Mouse (Mus musculus): ENCODE results near the gene Gm49396. TPM values are rescaled to one million over a fixed set of nuclear protein-coding genes. Genes with fewer than 3 reads are reported as not detected.

The Gm49396 gene
- polyA plus RNA-seq, 1 experiment, result 3.1 TPM

DNA sequence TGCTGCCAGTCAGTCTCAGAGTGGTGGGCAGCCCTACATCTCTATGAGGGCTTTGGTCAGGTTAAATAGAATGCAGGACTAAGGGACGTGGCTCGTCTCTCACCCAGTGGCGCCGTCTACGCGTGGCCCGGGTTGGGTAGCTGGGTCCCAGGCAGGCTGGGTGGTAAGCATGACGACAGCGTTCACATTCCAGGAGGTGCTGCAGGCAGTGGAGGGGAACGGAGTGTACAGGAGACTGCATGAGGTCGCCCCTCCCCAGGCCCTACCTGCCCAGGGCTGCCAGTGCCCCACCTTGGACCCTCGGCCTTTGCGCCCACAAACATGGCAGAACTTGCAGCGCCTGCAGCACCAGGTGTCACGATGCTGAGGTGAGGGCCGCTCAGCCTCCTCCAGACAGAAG is 18.4 kb downstream of the Gm49396 start:
- TF ChIP-seq CTCF (IDR thresholded peaks at IDR 0.05; ENCODE audit: borderline replicate concordance, insufficient read depth, low read length) (no peak), POLR2A (IDR thresholded peaks at IDR 0.05; ENCODE audit: low read depth, low read length) (no peak)
- Histone ChIP-seq H3K27ac (ENCODE audit: insufficient read depth, low read length) (no peak overlapping the region), H3K4me1 (ENCODE audit: control insufficient read depth, insufficient read depth, low read length) (no peaks in the 10 kb centered on the region), H3K4me3 (ENCODE audit: insufficient read depth, low read length) (no peak overlapping the region)

DNA sequence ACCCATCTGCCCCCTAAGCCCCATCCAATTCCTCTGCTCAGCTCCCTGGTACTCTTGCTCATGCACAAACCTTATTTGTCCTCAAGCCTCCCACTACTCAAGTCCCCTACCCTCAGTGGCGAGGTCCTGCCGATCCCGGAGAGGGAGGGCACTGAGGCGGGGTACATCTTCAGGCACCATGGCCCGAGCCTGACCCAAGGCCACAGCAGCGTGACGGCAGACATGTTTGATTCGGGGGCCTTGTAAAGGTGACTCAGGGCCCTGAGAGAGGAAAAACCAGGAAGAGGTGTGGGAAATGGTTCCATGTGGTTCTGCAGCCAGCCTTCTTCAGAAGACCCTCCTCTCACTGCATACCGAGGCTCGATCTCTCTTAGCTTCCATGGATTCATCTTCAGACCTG is 21.2 kb downstream of the Gm49396 start:
- TF ChIP-seq POLR2A (IDR thresholded peaks at IDR 0.05; ENCODE audit: low read depth, low read length) (no peak), CTCF (IDR thresholded peaks at IDR 0.05; ENCODE audit: borderline replicate concordance, insufficient read depth, low read length) (no peak)
- H3K4me3 ChIP-seq (ENCODE audit: insufficient read depth, low read length), result no peak overlapping the region
- no peak overlapping the region for H3K27ac ChIP-seq (ENCODE audit: insufficient read depth, low read length)
- H3K4me1 ChIP-seq (ENCODE audit: control insufficient read depth, insufficient read depth, low read length), result peaks cover 5% of the 10 kb centered on the region; the same call in 1 of the 2 replicates

DNA sequence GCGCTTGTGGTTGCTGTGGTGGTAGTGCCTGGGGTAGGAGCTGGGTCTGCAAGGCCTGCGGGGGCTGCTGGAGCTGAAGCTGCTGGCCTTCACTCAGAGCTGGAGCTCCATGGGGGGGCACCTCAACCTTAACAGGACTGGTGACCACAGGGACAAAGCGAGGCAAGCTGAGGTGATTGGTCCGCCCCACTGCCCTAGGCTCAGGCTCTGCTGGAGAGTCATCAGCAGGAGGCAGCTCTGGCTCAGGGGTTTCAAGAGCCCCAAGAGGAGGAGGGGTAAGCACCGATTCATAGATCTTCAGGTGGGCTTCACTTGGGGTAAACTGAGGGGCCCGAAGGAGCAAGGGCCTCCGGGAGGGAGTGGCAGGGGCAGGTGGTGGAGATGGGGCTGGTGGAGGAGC is 22.0 kb downstream of the Gm49396 start:
- TF ChIP-seq CTCF (IDR thresholded peaks at IDR 0.05; ENCODE audit: borderline replicate concordance, insufficient read depth, low read length) (no peak), POLR2A (IDR thresholded peaks at IDR 0.05; ENCODE audit: low read depth, low read length) (no peak)
- H3K27ac ChIP-seq (ENCODE audit: insufficient read depth, low read length), result no peak overlapping the region
- no peak overlapping the region for H3K4me3 ChIP-seq (ENCODE audit: insufficient read depth, low read length)
- H3K4me1 ChIP-seq (ENCODE audit: control insufficient read depth, insufficient read depth, low read length), result peaks cover 5% of the 10 kb centered on the region; the same call in 1 of the 2 replicates

DNA sequence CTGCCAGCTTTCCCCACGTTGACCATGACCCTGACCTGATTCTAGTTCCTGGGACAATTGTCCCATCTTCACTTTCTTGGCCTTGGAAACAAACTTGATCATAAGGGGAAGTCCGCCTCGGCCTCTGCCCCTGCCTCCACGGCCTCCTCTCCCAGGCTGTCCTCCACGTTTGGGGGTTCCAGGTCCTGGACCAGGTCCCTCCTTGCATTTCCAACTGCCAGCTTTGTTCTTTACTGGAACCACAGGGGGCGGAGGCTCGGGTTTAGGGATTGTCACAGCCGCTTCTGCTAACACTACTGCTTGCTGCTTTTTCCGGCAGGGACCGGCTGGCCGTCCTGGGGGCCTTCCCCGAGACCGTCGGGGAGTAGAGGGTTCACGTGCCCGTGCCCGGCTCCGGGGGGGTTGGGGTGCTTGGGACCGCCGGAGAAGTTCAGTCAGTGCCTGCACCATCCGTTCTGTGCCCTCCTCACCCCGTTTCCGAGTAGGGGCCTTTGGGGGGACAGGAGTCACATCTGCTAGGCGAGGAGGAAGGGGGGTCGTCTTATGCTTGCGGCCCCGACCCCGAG is 23.4 kb downstream of the Gm49396 start:
- Histone ChIP-seq H3K27ac (ENCODE audit: insufficient read depth, low read length) (no peak overlapping the region), H3K4me1 (ENCODE audit: control insufficient read depth, insufficient read depth, low read length) (peaks cover 5% of the 10 kb centered on the region; the same call in 1 of the 2 replicates), H3K4me3 (ENCODE audit: insufficient read depth, low read length) (peak overlapping the region; percentile 94)
- TF ChIP-seq CTCF (IDR thresholded peaks at IDR 0.05; ENCODE audit: borderline replicate concordance, insufficient read depth, low read length) (no peak), POLR2A (IDR thresholded peaks at IDR 0.05; ENCODE audit: low read depth, low read length) (no peak)

DNA sequence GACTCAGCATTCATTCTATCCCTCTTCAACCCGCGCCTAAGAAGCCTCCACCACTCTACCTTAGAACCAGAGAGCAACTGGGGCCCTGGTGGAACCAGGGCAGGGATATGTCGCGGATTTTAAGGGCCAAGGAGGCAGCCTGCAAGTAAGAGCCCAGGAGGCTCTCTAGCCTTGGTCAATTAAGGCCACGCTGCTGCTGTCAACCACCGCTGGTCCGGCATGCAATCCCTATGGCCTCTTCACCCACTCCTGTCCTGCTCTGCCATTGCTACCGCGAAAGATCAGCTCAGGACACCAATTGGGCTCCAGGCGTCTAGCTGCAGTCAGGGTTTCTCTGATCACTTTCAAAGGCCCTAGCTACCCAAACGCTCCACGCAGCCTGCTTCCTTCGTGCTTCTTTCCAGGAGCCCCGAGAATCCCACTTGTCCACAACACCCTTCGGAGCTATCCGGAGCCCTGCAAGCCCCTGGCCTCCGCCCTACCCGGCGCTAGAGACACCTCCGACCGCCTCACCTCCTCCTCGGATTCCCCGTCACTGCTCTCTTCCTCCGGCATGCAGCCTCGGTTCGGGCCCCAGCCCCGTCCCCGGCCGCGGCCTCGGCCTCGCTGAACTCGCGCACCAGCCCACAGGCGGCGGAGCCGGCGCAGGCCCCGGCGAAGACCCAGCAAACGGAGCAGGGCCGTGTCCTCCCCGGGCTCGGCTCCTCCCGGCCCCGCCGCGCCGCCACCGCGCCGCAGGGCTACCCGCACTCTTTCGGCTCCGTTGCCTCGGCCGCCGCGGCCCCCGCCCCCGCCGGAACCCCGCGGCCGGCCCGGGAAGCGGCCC is 24.9 kb downstream of the Gm49396 start:
- TF ChIP-seq CTCF (IDR thresholded peaks at IDR 0.05; ENCODE audit: borderline replicate concordance, insufficient read depth, low read length) (no peak), POLR2A (IDR thresholded peaks at IDR 0.05; ENCODE audit: low read depth, low read length) (no peak)
- Histone ChIP-seq H3K4me3 (ENCODE audit: insufficient read depth, low read length) (peak overlapping the region; percentile 94), H3K27ac (ENCODE audit: insufficient read depth, low read length) (peak overlapping the region; percentile 66), H3K4me1 (ENCODE audit: control insufficient read depth, insufficient read depth, low read length) (peaks cover 5% of the 10 kb centered on the region; the same call in 1 of the 2 replicates)

DNA sequence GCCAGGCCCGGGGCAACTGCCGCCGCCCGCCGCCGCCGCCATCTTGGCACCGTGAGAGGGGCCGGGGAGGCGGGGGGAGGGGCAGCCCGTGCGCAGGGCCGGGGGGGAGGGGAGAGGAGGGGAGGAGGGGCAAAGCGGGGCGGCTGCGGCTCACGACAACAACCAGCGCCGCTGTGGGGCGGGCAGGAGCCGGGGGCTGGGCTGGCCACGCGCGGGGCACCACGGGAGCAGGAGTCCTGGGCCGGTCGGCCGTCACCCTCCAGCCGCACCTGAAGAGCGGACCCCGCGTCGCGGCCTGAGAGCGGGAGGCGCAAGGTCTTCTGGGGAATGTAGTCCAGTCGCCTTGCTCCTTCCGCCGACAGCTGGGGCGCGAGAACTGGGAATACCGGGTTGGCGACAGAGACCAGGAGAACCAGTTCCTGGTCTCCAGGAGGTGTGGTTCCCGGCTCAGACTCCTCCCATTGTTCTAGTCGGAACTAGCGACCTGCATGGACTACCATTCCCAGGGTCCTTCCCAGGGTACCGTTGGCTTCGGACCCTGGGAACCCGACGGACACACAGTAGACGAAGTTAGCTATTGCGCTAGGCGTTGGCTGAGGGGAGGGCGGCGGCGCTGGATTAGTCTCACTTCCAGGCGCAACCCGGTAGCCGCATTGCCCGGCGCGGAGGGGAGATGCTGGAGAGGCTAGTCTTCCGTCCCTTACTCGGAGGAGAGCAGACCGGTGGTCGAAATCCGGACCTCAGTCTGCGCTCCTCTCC is 25.7 kb downstream of the Gm49396 start, which contains the start of gene Kmt2b:
Gene Kmt2b (minus strand): TSS at position 51 of the 759 bp plus-strand sequence.
- peak within 1 kb of the TSS; percentile 94 for H3K4me3 ChIP-seq (ENCODE audit: insufficient read depth, low read length)
- TF ChIP-seq POLR2A (IDR thresholded peaks at IDR 0.05; ENCODE audit: low read depth, low read length), result peak; percentile 89
- TF ChIP-seq CTCF (IDR thresholded peaks at IDR 0.05; ENCODE audit: borderline replicate concordance, insufficient read depth, low read length), result no peak
- H3K4me1 ChIP-seq (ENCODE audit: control insufficient read depth, insufficient read depth, low read length), result peaks cover 5% of the 10 kb centered on the region; the same call in 1 of the 2 replicates
- peak within 1 kb of the TSS; percentile 66 for H3K27ac ChIP-seq (ENCODE audit: insufficient read depth, low read length)

DNA sequence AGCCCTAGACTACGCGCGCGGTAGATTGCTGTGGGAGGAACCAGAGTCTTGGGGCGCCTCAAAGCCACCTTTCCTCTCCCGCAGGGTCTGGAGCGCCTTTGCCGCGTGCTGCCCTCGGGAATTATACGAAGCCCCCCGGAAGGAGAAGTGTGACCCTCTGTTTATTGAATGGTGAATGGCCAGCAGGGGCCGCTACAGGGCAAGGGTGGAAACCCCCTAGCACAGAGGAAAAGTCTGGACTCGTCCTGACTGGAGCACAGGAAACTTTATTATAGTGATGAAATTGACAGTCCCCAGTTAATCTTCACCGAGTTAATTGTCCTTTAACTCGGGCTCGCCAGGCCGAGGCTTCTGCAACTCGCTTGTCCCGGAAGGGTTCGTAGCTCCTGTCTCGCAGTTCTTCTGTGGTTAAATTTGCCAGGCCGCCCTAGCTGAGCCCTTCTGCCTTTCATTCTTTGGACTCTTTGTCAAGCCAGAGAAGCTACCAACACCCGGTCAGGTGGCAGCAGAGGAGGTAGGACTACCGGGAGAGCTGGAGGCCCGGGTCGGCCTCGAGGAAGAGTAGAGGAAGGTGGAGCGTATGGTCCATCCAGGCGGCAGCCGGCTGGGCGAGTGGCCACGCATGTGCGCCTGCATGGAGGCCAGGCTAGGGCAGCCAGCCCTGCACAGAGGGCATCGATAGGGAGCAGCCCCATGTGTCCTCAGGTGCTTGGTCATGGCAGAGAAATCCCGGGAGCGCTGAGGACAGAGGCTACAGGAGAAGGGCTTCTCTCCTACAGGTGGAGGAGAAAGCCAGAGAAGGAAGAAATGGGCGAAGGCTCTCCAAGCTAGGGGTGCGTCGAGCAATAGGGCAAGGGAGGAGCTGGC is 26.5 kb downstream of the Gm49396 start:
- H3K27ac ChIP-seq (ENCODE audit: insufficient read depth, low read length), result peak overlapping the region; percentile 34
- TF ChIP-seq POLR2A (IDR thresholded peaks at IDR 0.05; ENCODE audit: low read depth, low read length) (no peak), CTCF (IDR thresholded peaks at IDR 0.05; ENCODE audit: borderline replicate concordance, insufficient read depth, low read length) (peak; percentile 55)
- H3K4me3 ChIP-seq (ENCODE audit: insufficient read depth, low read length), result peak overlapping the region; percentile 62
- H3K4me1 ChIP-seq (ENCODE audit: control insufficient read depth, insufficient read depth, low read length), result peaks cover 5% of the 10 kb centered on the region; the same call in 1 of the 2 replicates

DNA sequence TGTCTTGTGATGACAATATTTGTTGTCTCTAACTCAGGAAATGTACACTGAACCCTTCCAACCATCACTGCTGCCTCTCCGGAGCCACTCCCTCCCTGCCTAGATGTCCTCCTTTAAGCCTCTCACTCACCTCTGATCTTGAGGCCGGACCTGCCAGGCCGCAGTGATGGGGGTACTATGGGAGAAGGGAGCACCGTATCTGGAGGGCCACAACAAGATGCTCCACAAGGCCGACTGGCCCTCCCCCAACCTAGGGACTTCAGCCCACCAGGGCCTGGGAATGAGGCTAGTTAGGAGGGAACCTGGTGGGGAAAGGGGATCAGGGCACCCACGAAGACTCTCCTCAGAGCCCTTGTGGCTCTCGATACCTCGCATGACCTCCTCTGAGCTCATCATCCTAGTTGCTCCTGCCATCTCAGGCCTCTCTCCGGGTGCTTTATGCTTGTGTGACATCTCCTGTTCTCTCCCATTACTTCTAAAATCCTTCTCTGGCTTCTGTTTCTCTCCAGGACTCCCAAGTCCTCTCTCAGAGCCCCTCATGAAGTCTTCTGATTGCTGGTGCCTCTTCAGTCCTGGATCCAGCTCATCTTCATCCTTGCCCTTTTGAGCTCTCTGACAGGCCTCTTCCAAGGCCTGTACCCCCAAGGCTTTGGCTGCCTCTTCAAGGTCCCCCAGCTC is 27.9 kb downstream of the Gm49396 start:
- Histone ChIP-seq H3K27ac (ENCODE audit: insufficient read depth, low read length) (no peak overlapping the region), H3K4me1 (ENCODE audit: control insufficient read depth, insufficient read depth, low read length) (peaks cover 5% of the 10 kb centered on the region; the same call in 1 of the 2 replicates), H3K4me3 (ENCODE audit: insufficient read depth, low read length) (no peak overlapping the region)
- TF ChIP-seq CTCF (IDR thresholded peaks at IDR 0.05; ENCODE audit: borderline replicate concordance, insufficient read depth, low read length) (no peak), POLR2A (IDR thresholded peaks at IDR 0.05; ENCODE audit: low read depth, low read length) (no peak)

All from embryonic fibroblast, embryonic 13.5 days (primary cell).